Mouse (Mus musculus) kidney, embryonic 15.5 days (tissue): Measurements from ENCODE around the gene Gsdma2. TPM values are rescaled to one million over a fixed set of nuclear protein-coding genes. Genes with fewer than 3 reads are reported as not detected.
"Not testable (repeated sequence)": the region's sequence is repeated elsewhere in the genome, so short reads cannot be mapped to it uniquely, and the experiment has no call there.

Source experiments
- ATAC-seq: fragments of 200-750 bp; cut with Nextera tagmentation; replicated peaks from 2 replicates; pipeline ENCODE4 v1.8.0; 2017; ENCODE audit warnings: moderate TSS enrichment; ENCODE audit not compliant: low FRiP score
- H3K27ac ChIP-seq: fragments of 300-500 bp; sonication (generic); 2 replicates; pipeline ENCODE4 v1.5.1; 2015; ENCODE audit warnings: mild to moderate bottlenecking, inconsistent platforms
- H3K27me3 ChIP-seq: fragments of 300-500 bp; sonication (generic); 2 replicates; pipeline ENCODE4 v1.6.1; 2015; ENCODE audit warnings: inconsistent platforms
- H3K36me3 ChIP-seq: fragments of 300-500 bp; sonication (generic); 2 replicates; pipeline ENCODE4 v1.6.1; 2015; ENCODE audit warnings: inconsistent platforms
- H3K4me1 ChIP-seq: fragments of 300-500 bp; sonication (generic); 2 replicates; pipeline ENCODE4 v1.6.1; 2015; ENCODE audit warnings: inconsistent platforms
- H3K4me2 ChIP-seq: fragments of 300-500 bp; sonication (generic); 2 replicates; pipeline ENCODE4 v1.6.1; 2015; ENCODE audit warnings: moderate library complexity, mild to moderate bottlenecking, inconsistent platforms
- H3K4me3 ChIP-seq: fragments of 300-500 bp; sonication (generic); replicated peaks from 2 replicates; pipeline ENCODE4 v1.5.1; 2015; ENCODE audit warnings: mild to moderate bottlenecking, inconsistent platforms
- H3K9ac ChIP-seq: fragments of 300-500 bp; sonication (generic); 2 replicates; pipeline ENCODE4 v1.6.1; 2015; ENCODE audit warnings: mild to moderate bottlenecking, inconsistent platforms
- H3K9me3 ChIP-seq: fragments of 300-500 bp; sonication (generic); replicated peaks from 2 replicates; pipeline ENCODE4 v1.6.1; 2016; ENCODE audit warnings: inconsistent platforms
- WGBS: fragments of 180-500 bp; shearing (Covaris S2); methylation state at CpG from one replicate; pipeline ENCODE4 v1.1.7; 2015; ENCODE audit warnings: mixed read lengths; 5-methylcytosine and 5-hydroxymethylcytosine counted together
- polyA plus RNA-seq: library from polyadenylated mRNA; unstranded; fragments of >200 nt; fragmentation: Nextera tagmentation; extraction: Ambion mirVana; gene quantifications from 2 replicates; pipeline ENCODE4 v1.2.1, GENCODE M21; 2015

The Gsdma2 gene
- not detected in 2 replicates for polyA plus RNA-seq

DNA sequence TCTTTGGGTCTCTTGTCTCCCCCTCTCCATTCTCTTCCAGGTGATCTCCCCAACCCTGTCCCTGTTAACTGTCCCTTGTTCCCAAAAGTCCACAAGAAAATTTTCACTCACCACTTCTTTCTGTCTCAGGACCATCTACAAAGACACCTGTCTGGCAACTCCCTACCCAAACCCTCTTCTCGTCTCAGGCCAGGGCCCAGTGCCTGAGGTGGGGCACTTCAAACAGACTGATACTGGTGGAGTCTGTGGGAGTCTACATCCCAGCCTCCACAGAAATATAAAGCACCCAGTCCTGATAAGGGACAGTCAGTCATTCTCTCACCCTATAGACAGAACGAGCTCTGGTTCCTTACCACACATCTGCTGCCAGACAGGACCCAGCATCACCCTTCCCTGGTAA is at the start of gene Gsdma2:
Gene Gsdma2 (plus strand): TSS at position 301 of the 400 bp plus-strand sequence.
- Histone ChIP-seq H3K36me3 (no peaks in the 10 kb centered on the region), H3K9ac (no peak within 1 kb of the TSS), H3K4me3 (no peak within 1 kb of the TSS), H3K4me1 (0 out of 2 replicates have a peak, but pooled peaks cover 2% of the 10 kb centered on the region), H3K4me2 (no peak within 1 kb of the TSS), H3K27ac (no peak within 1 kb of the TSS), H3K27me3 (peaks cover 27% of the 10 kb centered on the region), H3K9me3 (no peaks in the 10 kb centered on the region)
- ATAC-seq = no peak
- 65% methylated on average over 2 of the region's 2 CpGs for WGBS

DNA sequence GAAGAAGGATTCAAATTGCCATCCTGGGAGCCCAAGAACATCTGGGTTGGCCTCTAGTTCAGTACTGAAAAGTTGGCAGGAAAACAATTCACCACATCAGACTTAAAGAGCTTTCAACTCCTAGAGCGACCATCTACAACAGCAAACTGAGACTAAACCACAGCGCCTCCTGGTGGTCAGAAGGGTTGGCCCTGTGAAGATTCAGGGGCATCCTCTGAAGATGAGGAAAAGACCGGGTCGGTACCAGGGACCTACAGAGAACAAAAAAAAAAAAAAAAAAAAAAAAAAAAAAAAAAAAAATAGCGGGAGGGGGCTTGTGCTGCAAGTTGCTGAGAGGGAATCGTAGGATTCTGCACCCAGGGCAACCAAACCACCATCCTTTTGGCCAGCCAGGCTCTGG is 49.2 kb upstream of the Gsdma2 start:
- Histone ChIP-seq H3K27me3 (peaks cover 72% of the 10 kb centered on the region), H3K4me1 (peaks cover 15% of the 10 kb centered on the region)
- no peak for ATAC-seq

DNA sequence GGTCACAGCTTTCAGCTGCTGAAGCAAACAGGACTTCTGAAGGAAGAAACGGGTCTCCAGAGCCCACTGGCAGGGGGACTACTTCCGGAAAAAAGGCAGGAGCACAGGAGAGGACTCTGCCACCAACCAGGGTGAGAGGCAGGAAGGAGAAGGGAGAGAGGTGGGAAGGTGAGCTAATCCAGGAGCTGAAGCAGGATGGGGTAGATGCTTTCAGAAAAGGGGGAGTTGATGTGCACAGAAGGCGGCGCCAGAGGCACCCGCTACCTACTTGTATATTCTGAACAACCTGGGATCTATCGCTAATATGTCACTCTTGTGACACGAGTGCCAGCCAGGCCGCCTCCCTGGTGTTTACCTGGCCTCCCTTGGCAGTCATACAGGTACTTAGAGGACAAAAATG is 48.6 kb upstream of the Gsdma2 start, which contains the start of gene Lrrc3c:
Gene Lrrc3c (plus strand): TSS at position 301 of the 400 bp plus-strand sequence.
- Histone ChIP-seq H3K27me3 (peaks cover 68% of the 10 kb centered on the region), H3K4me3 (no peak within 1 kb of the TSS), H3K9ac (no peak within 1 kb of the TSS), H3K4me1 (peaks cover 18% of the 10 kb centered on the region), H3K4me2 (no peak within 1 kb of the TSS), H3K27ac (no peak within 1 kb of the TSS), H3K9me3 (no peaks in the 10 kb centered on the region), H3K36me3 (no peaks in the 10 kb centered on the region)
- no peak for ATAC-seq
- 80% methylated on average over 8 of the region's 8 CpGs for WGBS

More for the DNA sequence above, 49.2 kb upstream of the Gsdma2 start:
- Histone ChIP-seq H3K9me3 (no peaks in the 10 kb centered on the region), H3K4me2 (no peak overlapping the region), H3K36me3 (no peaks in the 10 kb centered on the region), H3K27ac (no peak overlapping the region), H3K9ac (no peak overlapping the region), H3K4me3 (no peak overlapping the region)
- 40% methylated on average over 6 of the region's 6 CpGs for WGBS

DNA sequence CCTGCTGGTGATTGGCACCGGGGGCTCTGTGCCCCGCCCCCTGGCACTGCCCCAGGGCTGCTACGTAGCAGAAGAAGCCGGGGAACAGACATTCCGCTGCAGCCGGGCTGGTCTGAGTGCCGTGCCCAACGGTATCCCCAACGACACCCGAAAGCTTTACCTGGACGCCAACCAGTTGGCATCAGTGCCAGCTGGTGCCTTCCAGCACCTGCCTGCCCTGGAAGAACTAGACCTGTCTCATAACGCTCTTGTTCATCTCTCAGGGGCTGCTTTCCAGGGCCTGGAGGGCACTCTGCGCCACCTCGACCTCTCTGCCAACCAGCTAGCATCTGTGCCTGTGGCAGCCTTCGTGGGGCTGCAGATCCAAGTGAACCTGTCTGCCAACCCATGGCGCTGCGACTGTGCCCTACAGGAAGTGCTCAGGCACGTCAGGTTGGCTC is 47.7 kb upstream of the Gsdma2 start:
- peaks cover 18% of the 10 kb centered on the region for H3K4me1 ChIP-seq
- H3K4me2 ChIP-seq = no peak overlapping the region
- ATAC-seq = no peak
- H3K27me3 ChIP-seq = peaks cover 68% of the 10 kb centered on the region
- no peaks in the 10 kb centered on the region for H3K9me3 ChIP-seq
- WGBS = 63% methylated on average over 18 of the region's 18 CpGs
- no peak overlapping the region for H3K9ac ChIP-seq
- H3K36me3 ChIP-seq = no peaks in the 10 kb centered on the region
- no peak overlapping the region for H3K27ac ChIP-seq
- no peak overlapping the region for H3K4me3 ChIP-seq

DNA sequence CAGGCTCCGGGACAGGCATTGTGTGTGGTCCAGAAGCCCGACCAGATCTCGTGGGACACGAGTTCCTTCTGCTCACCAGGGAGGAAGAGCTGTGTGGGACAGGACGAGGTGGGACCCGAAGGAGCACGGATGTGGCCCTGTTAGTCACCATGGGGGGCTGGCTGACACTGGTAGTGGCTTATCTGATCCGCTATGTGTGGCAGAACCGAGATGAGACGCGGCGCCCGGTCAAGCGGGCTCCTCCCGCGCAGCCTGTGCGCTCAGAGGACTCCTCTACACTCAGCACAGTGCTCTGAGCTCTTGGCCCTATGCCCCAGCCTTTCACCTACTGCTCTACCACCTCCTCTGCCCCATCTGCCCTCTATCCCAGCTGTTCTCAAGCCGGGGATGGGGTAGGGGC is 47.3 kb upstream of the Gsdma2 start:
- Histone ChIP-seq H3K27ac (no peak overlapping the region), H3K9me3 (no peaks in the 10 kb centered on the region), H3K36me3 (no peaks in the 10 kb centered on the region), H3K4me1 (peaks cover 18% of the 10 kb centered on the region), H3K4me2 (no peak overlapping the region), H3K4me3 (no peak overlapping the region), H3K9ac (no peak overlapping the region), H3K27me3 (peaks cover 64% of the 10 kb centered on the region)
- ATAC-seq = no peak
- 26% methylated on average over 18 of the region's 18 CpGs for WGBS

DNA sequence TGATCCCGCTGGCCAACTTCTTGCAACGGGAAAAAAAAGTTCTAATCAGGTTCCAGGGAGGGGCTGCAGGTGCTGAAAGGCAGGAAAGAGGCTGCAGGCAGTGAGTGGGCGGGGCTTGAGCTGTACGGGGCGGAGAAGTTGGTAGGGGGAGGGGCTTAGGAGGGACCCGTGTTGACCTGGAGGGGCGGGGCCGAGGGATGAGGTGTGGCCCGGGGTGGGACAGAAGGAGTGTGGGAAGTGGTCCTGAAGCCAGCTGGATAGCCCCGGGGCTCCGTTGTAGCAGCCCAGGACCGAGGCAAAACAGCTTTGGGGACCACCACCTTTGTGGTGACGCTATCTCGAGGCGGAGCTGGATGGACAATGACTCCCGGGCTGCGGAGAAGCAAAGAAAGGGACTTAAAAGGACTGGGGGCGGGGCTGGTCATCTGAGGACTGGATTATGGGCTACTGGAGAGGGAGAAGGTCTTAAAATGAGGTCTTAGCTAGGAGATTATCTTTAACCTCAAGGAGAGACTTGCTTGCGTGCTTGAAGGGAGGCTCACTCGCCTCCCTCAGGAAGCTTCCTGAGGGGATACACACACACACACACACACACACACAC is 44.4 kb upstream of the Gsdma2 start:
- Histone ChIP-seq H3K4me1 (peaks cover 18% of the 10 kb centered on the region), H3K9ac (no peak overlapping the region), H3K27me3 (peaks cover 59% of the 10 kb centered on the region), H3K4me3 (peak overlapping the region; percentile 45), H3K36me3 (no peaks in the 10 kb centered on the region), H3K9me3 (no peaks in the 10 kb centered on the region), H3K27ac (no peak overlapping the region), H3K4me2 (peak overlapping the region; percentile 64)
- WGBS = 2% methylated on average over 20 of the region's 20 CpGs
- peak; percentile 64; the same call in 1 of the 2 replicates for ATAC-seq

DNA sequence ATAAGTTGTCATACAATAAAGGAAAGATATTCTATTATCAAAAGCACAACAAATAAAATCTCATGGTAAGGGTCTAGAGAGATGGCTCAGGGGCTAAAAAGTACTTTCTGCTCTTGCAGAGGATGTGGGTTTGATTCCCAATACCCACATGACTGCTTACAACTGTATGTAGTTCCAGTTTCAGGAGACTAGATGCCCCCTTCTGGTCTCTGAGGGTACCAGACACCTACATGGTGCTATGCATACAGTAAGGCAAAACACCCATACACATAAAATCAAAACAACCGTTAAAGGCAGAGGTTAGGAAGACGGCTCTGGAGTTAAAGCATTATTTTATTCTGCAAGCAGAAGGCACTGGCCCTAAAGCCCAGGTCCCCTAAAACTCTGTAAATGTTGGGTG is 42.6 kb upstream of the Gsdma2 start:
- H3K27me3 ChIP-seq = peaks cover 48% of the 10 kb centered on the region
- H3K4me1 ChIP-seq = peaks cover 17% of the 10 kb centered on the region
- no peak overlapping the region for H3K4me2 ChIP-seq
- no peaks in the 10 kb centered on the region for H3K36me3 ChIP-seq
- no peak for ATAC-seq
- no peak overlapping the region for H3K27ac ChIP-seq
- WGBS = 81% methylated on average over 2 of the region's 2 CpGs
- no peaks in the 10 kb centered on the region for H3K9me3 ChIP-seq
- no peak overlapping the region for H3K4me3 ChIP-seq
- no peak overlapping the region for H3K9ac ChIP-seq

DNA sequence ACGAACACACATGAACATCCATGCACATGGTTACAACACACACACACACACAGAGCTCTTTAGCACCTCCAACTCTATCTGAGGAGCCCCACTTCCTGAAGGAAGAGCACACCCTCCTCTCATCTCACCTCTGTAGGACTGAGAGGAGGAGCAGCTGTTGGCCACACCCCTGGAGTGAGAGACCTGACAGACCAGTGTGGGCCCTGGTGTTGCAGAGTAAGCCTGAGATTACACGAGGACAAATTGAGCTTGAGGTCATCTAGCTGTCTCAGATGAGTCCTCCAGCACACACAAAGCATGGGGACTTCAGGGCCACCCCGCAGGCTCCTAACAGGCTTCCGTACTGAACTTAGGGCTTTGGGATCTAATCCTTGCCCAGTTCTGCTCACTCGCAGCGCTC is 41.6 kb upstream of the Gsdma2 start:
- H3K9ac ChIP-seq, H3K4me3 ChIP-seq, H3K27ac ChIP-seq, H3K4me2 ChIP-seq, H3K36me3 ChIP-seq, ATAC-seq, H3K9me3 ChIP-seq: not testable (repeated sequence)
- 66% methylated on average over 6 of the region's 6 CpGs for WGBS
- Histone ChIP-seq H3K27me3 (peaks cover 43% of the 10 kb centered on the region), H3K4me1 (peaks cover 12% of the 10 kb centered on the region)

DNA sequence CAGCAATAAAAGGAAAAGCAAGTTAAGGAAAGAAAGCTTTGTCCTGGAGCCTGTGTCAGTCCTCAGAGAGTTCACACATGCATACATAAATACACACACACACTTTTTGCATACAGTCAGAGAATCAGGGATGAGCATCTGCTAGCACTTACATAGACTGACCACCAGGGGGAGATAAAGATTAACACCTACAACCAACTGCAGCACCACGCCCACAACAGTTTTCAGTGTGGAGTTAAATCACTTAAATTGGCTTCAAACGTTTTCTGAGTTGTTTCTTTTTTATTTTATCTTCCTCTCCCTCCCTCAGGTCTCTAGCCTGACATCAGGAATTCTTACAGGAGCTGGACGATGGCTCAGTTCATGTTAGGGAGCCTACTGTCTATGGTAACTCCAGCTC is 39.8 kb upstream of the Gsdma2 start:
- ATAC-seq = no peak
- Histone ChIP-seq H3K9me3 (no peaks in the 10 kb centered on the region), H3K4me2 (no peak overlapping the region), H3K4me1 (peaks cover 8% of the 10 kb centered on the region), H3K27ac (no peak overlapping the region), H3K9ac (no peak overlapping the region), H3K36me3 (no peaks in the 10 kb centered on the region), H3K4me3 (no peak overlapping the region), H3K27me3 (peaks cover 25% of the 10 kb centered on the region)
- 6% methylated on average over 3 of the region's 3 CpGs for WGBS

DNA sequence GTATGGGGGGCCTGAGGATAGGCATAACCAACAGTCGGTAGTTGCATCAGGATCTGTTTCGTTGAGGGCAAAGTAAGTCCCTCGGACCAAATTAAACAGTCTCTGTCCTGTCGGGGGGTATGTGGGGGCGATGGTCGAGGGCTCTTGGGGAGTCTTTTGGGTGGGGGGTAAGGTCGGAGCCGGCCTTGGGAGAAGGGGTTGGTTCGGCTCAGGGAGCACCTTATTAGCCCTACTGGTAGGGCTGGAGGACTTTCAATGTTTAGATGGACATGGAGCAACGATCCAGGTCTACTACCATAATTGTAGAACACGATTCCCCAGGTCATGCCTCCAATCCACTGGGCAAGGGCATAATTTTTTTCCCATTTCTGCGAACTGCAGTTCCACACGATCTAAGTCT is 25.8 kb upstream of the Gsdma2 start:
- H3K9me3 ChIP-seq = no peaks in the 10 kb centered on the region
- ATAC-seq = no peak
- H3K4me1 ChIP-seq = no peaks in the 10 kb centered on the region
- no peaks in the 10 kb centered on the region for H3K36me3 ChIP-seq
- H3K27me3 ChIP-seq = no peaks in the 10 kb centered on the region
- no peak overlapping the region for H3K9ac ChIP-seq
- no peak overlapping the region for H3K27ac ChIP-seq
- WGBS = 91% methylated on average over 13 of the region's 13 CpGs
- no peak overlapping the region for H3K4me2 ChIP-seq
- no peak overlapping the region for H3K4me3 ChIP-seq

DNA sequence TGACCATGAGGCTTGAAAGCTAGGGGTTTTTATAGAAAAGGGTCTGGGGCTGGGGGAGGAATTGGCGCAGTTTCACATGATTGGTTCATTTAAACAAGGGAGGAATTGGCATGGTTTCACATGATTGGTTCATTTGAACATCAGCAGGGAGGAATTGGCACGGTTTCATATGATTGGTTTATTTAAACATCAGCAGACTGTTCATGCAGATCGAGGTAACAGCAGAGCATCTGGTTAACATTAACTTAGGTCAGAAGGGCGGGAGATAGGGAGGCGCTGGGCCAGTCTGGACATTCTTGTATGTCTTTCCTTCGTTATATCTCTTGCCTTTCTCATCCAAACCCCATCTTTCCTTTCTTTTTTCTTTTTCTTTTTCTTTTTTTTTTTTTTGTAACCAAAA is 22.6 kb upstream of the Gsdma2 start:
- ATAC-seq, H3K27ac ChIP-seq, H3K4me2 ChIP-seq, H3K9me3 ChIP-seq, H3K9ac ChIP-seq, H3K4me3 ChIP-seq, H3K4me1 ChIP-seq, H3K27me3 ChIP-seq, H3K36me3 ChIP-seq: not testable (repeated sequence)
- WGBS = 75% methylated on average over 6 of the region's 6 CpGs

DNA sequence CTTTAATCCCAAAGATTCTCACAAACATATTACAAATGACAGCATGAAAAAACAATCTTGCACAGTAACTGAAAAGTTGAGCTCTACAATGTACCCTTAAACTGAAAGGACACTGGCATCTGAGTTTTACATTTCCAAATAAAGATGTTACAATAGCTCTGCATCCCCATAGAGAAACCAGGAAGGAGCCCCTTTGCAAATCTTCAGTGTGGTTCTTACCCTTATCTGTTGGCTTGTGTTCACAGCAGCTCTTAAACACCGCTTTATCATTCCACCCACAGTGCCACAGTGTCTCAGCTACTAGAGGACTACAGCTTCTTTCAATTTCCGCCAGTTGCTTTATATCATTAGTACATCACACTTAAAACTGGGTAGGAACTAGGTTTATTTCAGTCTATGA is 22.2 kb upstream of the Gsdma2 start:
- H3K27me3 ChIP-seq, H3K4me1 ChIP-seq, H3K9ac ChIP-seq, H3K4me2 ChIP-seq, ATAC-seq, H3K27ac ChIP-seq, H3K36me3 ChIP-seq, H3K4me3 ChIP-seq, H3K9me3 ChIP-seq: not testable (repeated sequence)
- 95% methylated on average over 2 of the region's 2 CpGs for WGBS
